Mouse (Mus musculus): Measurements from ENCODE around the gene Pitpnm2.

DNA sequence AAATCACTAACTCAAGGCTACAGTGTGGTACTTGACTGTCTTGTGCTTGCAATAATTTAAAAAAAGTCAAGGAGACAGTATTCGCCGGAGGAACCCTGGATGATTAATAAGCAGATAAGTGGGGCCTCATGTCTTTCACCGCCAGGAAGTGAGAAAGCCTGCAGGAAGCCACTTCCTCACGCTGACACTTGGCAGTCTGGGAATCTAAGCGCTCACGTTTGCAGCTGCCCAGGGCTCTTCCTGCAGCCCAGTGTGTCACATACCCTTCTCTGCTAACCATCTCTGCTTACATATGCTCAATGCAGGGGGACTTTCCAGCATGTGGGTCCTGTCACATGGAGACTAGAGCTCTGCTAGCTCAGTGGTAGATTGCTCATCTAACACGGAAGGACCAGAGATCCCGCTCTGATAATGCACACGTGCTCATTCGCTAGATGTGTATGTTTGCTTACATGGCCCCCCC is 174.7 kb downstream of the Pitpnm2 start:
- no peak for TF ChIP-seq CTCF (IDR thresholded peaks at IDR 0.05)
- TF ChIP-seq EP300 (IDR thresholded peaks at IDR 0.05) = no peak

All from lung, postnatal 0 days (tissue).